Mouse (Mus musculus) myocyte (in vitro differentiated cells): Measurements from ENCODE around the gene Trak1.

Experiments
- CEBPB ChIP-seq: IDR thresholded peaks from 2 replicates; pipeline ENCODE4 v1.6.1; 2011; ENCODE audit warnings: mild to moderate bottlenecking, moderate library complexity; ENCODE audit not compliant: poor library complexity, insufficient read depth, severe bottlenecking
- E2F4 ChIP-seq: IDR thresholded peaks from one replicate; pipeline ENCODE4 v1.6.1; 2011; ENCODE audit warnings: mild to moderate bottlenecking, control low read depth, moderate library complexity; ENCODE audit not compliant: insufficient read depth
- MYOD1 ChIP-seq, 3 experiments: IDR thresholded peaks; one replicate each; pipeline ENCODE4 v1.6.1; 2011; ENCODE audit warnings: control low read depth in 2 of 3, low read depth in 2 of 3, mild to moderate bottlenecking in 2 of 3, moderate library complexity in 1 of 3; ENCODE audit not compliant: insufficient read length in 2 of 3, control insufficient read depth in 1 of 3
- MYOG ChIP-seq, 3 experiments: IDR thresholded peaks; one replicate each; pipeline ENCODE4 v1.6.1; 2011; ENCODE audit warnings: control low read depth in 2 of 3, low read depth in 2 of 3, mild to moderate bottlenecking in 2 of 3; ENCODE audit not compliant: insufficient read length in 2 of 3, control insufficient read depth in 1 of 3, insufficient read depth in 1 of 3
- POLR2A ChIP-seq: IDR thresholded peaks from one replicate; pipeline ENCODE4 v1.6.1; 2011; ENCODE audit warnings: low read depth, mild to moderate bottlenecking, control low read depth, moderate library complexity; ENCODE audit not compliant: insufficient read length
- SRF ChIP-seq: IDR thresholded peaks from one replicate; pipeline ENCODE4 v1.6.1; 2011; ENCODE audit warnings: low read depth; ENCODE audit not compliant: control insufficient read depth, insufficient read length
- TCF12 ChIP-seq: IDR thresholded peaks from one replicate; pipeline ENCODE4 v1.6.1; 2011; ENCODE audit warnings: mild to moderate bottlenecking, control low read depth; ENCODE audit not compliant: poor library complexity, insufficient read depth, severe bottlenecking

DNA sequence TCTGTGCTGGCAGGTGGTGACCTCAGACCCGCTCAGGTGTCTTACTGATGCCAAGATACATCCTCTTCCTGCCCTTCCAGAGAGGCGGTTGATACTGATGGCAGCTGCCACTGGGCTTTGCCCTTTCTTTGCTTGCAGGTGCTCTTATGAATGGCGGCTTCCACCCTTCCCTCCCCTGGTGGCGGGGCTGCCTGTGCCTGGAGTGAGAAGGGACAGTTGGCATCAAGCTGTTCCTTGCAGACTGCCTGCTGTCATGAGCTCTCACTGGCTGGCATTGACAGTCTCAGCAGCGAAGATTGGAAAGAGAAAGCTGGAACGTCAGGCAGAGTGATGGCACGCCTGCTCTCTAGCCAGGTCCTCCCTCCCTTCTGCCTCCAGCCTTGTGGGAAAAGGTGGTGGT, 101.5 kb downstream of the Trak1 start:
- TF ChIP-seq POLR2A, result no peak
- no peak for TF ChIP-seq TCF12
- no peak for TF ChIP-seq CEBPB
- TF ChIP-seq E2F4, result no peak
- no peak for TF ChIP-seq MYOG (IDR thresholded peaks at IDR 0.05; ENCODE audit: control insufficient read depth in 1 of 3, insufficient read depth in 1 of 3, insufficient read length in 2 of 3, low read depth in 2 of 3)
- TF ChIP-seq SRF, result no peak
- TF ChIP-seq MYOD1 (IDR thresholded peaks at IDR 0.05; ENCODE audit: control insufficient read depth in 1 of 3, insufficient read length in 2 of 3, low read depth in 2 of 3), result no peak
